Mouse (Mus musculus) small intestine, adult 2 months (tissue): ENCODE data around the gene Unc13b.

Experiments used
- CTCF ChIP-seq: fragments of 200-500 bp; IDR thresholded peaks from 2 replicates; pipeline ENCODE4 v1.5.1; 2012; ENCODE audit warnings: low read depth, mild to moderate bottlenecking, control low read depth, inconsistent platforms, low read length, moderate library complexity, mixed read lengths; ENCODE audit not compliant: insufficient replicate concordance, insufficient read length; ENCODE audit errors: extremely low read depth
- POLR2A ChIP-seq: fragments of 200-500 bp; IDR thresholded peaks from 2 replicates; pipeline ENCODE4 v1.6.1; 2012; ENCODE audit warnings: low read depth, mild to moderate bottlenecking, control low read depth, inconsistent platforms, low read length, moderate library complexity

- no peak for TF ChIP-seq CTCF
- no peak for TF ChIP-seq POLR2A
Measured at GRCm38 (mm10) chr4:43142610-43143009, 83.9 kb downstream of the Unc13b start.
